Mouse (Mus musculus) E14TG2a.4 (cell line): ENCODE data around the gene Phldb2.

Source experiments
- H3K27me3 ChIP-seq: 2 replicates; pipeline ENCODE4 v1.6.1; 2014; ENCODE audit warnings: low read length, control low read depth; ENCODE audit not compliant: insufficient read depth
- H3K36me3 ChIP-seq: 2 replicates; pipeline ENCODE4 v1.6.1; 2014; ENCODE audit warnings: low read length, control low read depth; ENCODE audit not compliant: insufficient read depth
- H3K4me1 ChIP-seq: replicated peaks from 2 replicates; pipeline ENCODE4 v1.6.1; 2014; ENCODE audit warnings: low read depth, low read length, control low read depth
- H3K4me3 ChIP-seq: replicated peaks from 2 replicates; pipeline ENCODE4 v1.5.1; 2014; ENCODE audit warnings: mild to moderate bottlenecking, low read length
- H3K9me3 ChIP-seq: 2 replicates; pipeline ENCODE4 v1.6.1; 2014; ENCODE audit warnings: low read length, control low read depth
- CTCF ChIP-seq: conservative IDR thresholded peaks from 2 replicates; pipeline ENCODE4 v1.5.1; 2014; ENCODE audit warnings: low read length
- NANOG ChIP-seq: IDR thresholded peaks from 2 replicates; pipeline ENCODE4 v1.6.1; 2014; ENCODE audit warnings: borderline replicate concordance, low read length, mixed read lengths
- POU5F1 ChIP-seq: IDR thresholded peaks from 2 replicates; pipeline ENCODE4 v1.6.1; 2014; ENCODE audit warnings: low read length, borderline replicate concordance

The Phldb2 gene

GRCm38 (mm10) chr16:45792781-45793180 is 160.6 kb downstream of the Phldb2 start:
- Histone ChIP-seq H3K27me3 (no peaks in the 10 kb centered on the region), H3K36me3 (no peaks in the 10 kb centered on the region)
- TF ChIP-seq POU5F1 (no peak), CTCF (no peak)

GRCm38 (mm10) chr16:45791286-45791685 is 162.1 kb downstream of the Phldb2 start:
- no peak overlapping the region for H3K4me3 ChIP-seq
- H3K36me3 ChIP-seq = no peaks in the 10 kb centered on the region
- H3K9me3 ChIP-seq = no peaks in the 10 kb centered on the region
- H3K27me3 ChIP-seq = no peaks in the 10 kb centered on the region
- H3K4me1 ChIP-seq = peaks cover 12% of the 10 kb centered on the region
- no peak for TF ChIP-seq POU5F1
- TF ChIP-seq CTCF = no peak
- no peak for TF ChIP-seq NANOG

More at GRCm38 (mm10) chr16:45792781-45793180, 160.6 kb downstream of the Phldb2 start:
- peaks cover 12% of the 10 kb centered on the region for H3K4me1 ChIP-seq
- no peaks in the 10 kb centered on the region for H3K9me3 ChIP-seq
- H3K4me3 ChIP-seq = no peak overlapping the region

- no peak overlapping the region for H3K4me3 ChIP-seq
- no peaks in the 10 kb centered on the region for H3K27me3 ChIP-seq
- H3K4me1 ChIP-seq = peaks cover 12% of the 10 kb centered on the region
- no peaks in the 10 kb centered on the region for H3K36me3 ChIP-seq
- no peaks in the 10 kb centered on the region for H3K9me3 ChIP-seq
- TF ChIP-seq POU5F1 (no peak), CTCF (no peak), NANOG (no peak)
These were observed 164.1 kb downstream of the Phldb2 start for GRCm38 (mm10) chr16:45789311-45789710.

- Histone ChIP-seq H3K4me3 (no peak overlapping the region), H3K4me1 (peaks cover 6% of the 10 kb centered on the region), H3K9me3 (no peaks in the 10 kb centered on the region), H3K36me3 (no peaks in the 10 kb centered on the region), H3K27me3 (no peaks in the 10 kb centered on the region)
- TF ChIP-seq NANOG (no peak), CTCF (no peak), POU5F1 (no peak)
These were observed 165.7 kb downstream of the Phldb2 start for GRCm38 (mm10) chr16:45787650-45788049.

GRCm38 (mm10) chr16:45786639-45787038 is 166.8 kb downstream of the Phldb2 start:
- Histone ChIP-seq H3K9me3 (no peaks in the 10 kb centered on the region), H3K27me3 (no peaks in the 10 kb centered on the region), H3K4me3 (no peak overlapping the region), H3K4me1 (peaks cover 6% of the 10 kb centered on the region), H3K36me3 (no peaks in the 10 kb centered on the region)
- TF ChIP-seq CTCF = peak; percentile 55
- TF ChIP-seq POU5F1 = no peak
- no peak for TF ChIP-seq NANOG

- Histone ChIP-seq H3K4me1 (no peaks in the 10 kb centered on the region), H3K4me3 (no peak overlapping the region), H3K27me3 (no peaks in the 10 kb centered on the region), H3K36me3 (no peaks in the 10 kb centered on the region), H3K9me3 (no peaks in the 10 kb centered on the region)
- TF ChIP-seq POU5F1 (no peak), CTCF (no peak), NANOG (no peak)
These were observed 173.4 kb downstream of the Phldb2 start for GRCm38 (mm10) chr16:45780001-45780400.

- H3K4me1 ChIP-seq = no peaks in the 10 kb centered on the region
- TF ChIP-seq POU5F1 (no peak), NANOG (no peak), CTCF (no peak)
- H3K4me3 ChIP-seq = no peak overlapping the region
These were observed 178.6 kb downstream of the Phldb2 start for GRCm38 (mm10) chr16:45774813-45775212.

GRCm38 (mm10) chr16:45770914-45771313 is 182.5 kb downstream of the Phldb2 start:
- Histone ChIP-seq H3K9me3 (no peaks in the 10 kb centered on the region), H3K4me1 (no peaks in the 10 kb centered on the region), H3K36me3 (no peaks in the 10 kb centered on the region), H3K4me3 (no peak overlapping the region), H3K27me3 (no peaks in the 10 kb centered on the region)
- TF ChIP-seq NANOG (no peak), POU5F1 (no peak), CTCF (no peak)

More at GRCm38 (mm10) chr16:45774813-45775212, 178.6 kb downstream of the Phldb2 start:
- H3K36me3 ChIP-seq = no peaks in the 10 kb centered on the region
- H3K9me3 ChIP-seq = no peaks in the 10 kb centered on the region
- H3K27me3 ChIP-seq = no peaks in the 10 kb centered on the region

GRCm38 (mm10) chr16:45767853-45768640 is 185.4 kb downstream of the Phldb2 start:
- Histone ChIP-seq H3K4me1 (no peaks in the 10 kb centered on the region), H3K9me3 (no peaks in the 10 kb centered on the region), H3K27me3 (no peaks in the 10 kb centered on the region), H3K4me3 (no peak overlapping the region), H3K36me3 (no peaks in the 10 kb centered on the region)
- TF ChIP-seq POU5F1 = no peak
- no peak for TF ChIP-seq NANOG
- no peak for TF ChIP-seq CTCF
